ENCODE assay signal across 28 mouse cellular contexts in the genomic region with DNA sequence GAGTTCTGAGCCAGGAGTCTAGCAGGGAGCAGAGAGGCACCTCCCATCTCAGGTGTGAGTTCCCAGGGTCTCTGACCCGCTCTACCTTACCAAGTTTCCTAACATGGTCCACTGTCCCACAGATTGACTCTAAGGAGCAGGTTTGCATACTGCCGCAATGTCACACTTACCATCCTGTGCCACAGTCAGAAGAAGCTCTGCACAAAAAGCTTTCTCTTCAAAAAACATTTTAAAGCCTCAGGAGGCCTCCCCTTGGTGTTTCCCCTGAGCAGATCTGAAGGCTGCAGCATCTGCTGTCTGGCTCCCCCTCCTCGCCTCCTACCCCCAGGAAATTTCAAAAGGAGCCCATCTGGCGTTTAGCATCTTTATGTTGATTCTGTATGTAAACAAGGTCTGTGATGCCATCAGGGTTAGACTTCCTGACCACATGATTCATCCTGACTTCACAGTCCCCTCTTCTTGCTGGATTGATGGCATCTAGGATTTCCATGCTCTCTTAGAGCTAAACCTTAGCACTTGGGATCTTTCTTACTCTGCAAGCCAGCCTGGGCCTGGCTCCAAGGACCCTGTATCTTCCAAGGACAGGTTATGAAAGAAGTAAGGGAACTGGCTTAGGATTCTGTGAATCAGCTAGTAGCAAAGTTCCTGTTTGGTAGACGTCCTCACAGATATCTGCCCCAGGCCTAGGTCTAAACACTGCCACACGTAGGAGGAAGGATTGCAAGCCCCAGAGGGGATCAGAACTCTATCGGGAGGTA. TPM values are rescaled to one million over a fixed set of nuclear protein-coding genes. Genes with fewer than 3 reads are reported as not detected.
DNase-seq lines count a peak whose midpoint lies in the region.
"Had no signal": no experiment of that assay in that cellular context is flagged by ENCODE, and none has a peak within 500 bp of the region (broad histone marks: within the 10 kb centered on the region; RNA-seq: fewer than 3 reads in every experiment).

No protein-coding gene starts in this region.

- H3K9me3 ChIP-seq in heart, embryonic 10.5 days = no peaks in the 10 kb centered on the region
- H3K9me3 ChIP-seq: embryonic facial prominence, embryonic 15.5 days; limb, embryonic 12.5 days; liver, embryonic 12.5 days had no signal

- DNase-seq in heart, adult 11 months = peak; percentile 69
- DNase-seq in heart, embryonic 10.5 days (ENCODE audit: low spot score) = no peak
- peak; percentile 11 for DNase-seq in ovary, postnatal 36 days (ENCODE audit: low spot score)
- no peak for DNase-seq in ovary, postnatal 14 days (ENCODE audit: low spot score)
- peak; percentile 26 for DNase-seq in adrenal gland, postnatal 10 days
- no peak for DNase-seq in urinary bladder, postnatal 36 days (ENCODE audit: low spot score in 2 of 2)
- no peak for DNase-seq in cerebellum, adult 11 months
- DNase-seq: cerebellum, adult 18-20 months; cerebellum, postnatal 25 days; embryo, embryonic 11 days; gastrocnemius, postnatal 14 days; kidney, adult 8-10 months; kidney, postnatal 14 days; lung, adult 2 months; lung, postnatal 4 days; thymus, adult 18-20 months; thymus, postnatal 4 days had no signal

- WGBS in heart, embryonic 10.5 days = 67% methylated on average over 7 of the region's 7 CpGs

- H3K4me3 ChIP-seq in heart, embryonic 10.5 days = no peak overlapping the region
- H3K4me3 ChIP-seq: embryonic facial prominence, embryonic 15.5 days; limb, embryonic 12.5 days; liver, embryonic 12.5 days had no signal

- peaks cover 15% of the 10 kb centered on the region for H3K4me1 ChIP-seq in heart, embryonic 10.5 days
- H3K4me1 ChIP-seq: liver, embryonic 12.5 days had no signal

- no peaks in the 10 kb centered on the region for H3K27me3 ChIP-seq in heart, embryonic 10.5 days (ENCODE audit: insufficient read depth, poor library complexity, severe bottlenecking)
- H3K27me3 ChIP-seq: embryonic facial prominence, embryonic 15.5 days; limb, embryonic 12.5 days; liver, embryonic 12.5 days; Patski had no signal

- H3K36me3 ChIP-seq in heart, embryonic 10.5 days = no peaks in the 10 kb centered on the region
- H3K36me3 ChIP-seq: embryonic facial prominence, embryonic 15.5 days; limb, embryonic 12.5 days; liver, embryonic 12.5 days had no signal

- no peak overlapping the region for H3K27ac ChIP-seq in heart, embryonic 10.5 days
- H3K27ac ChIP-seq: embryonic facial prominence, embryonic 15.5 days; limb, embryonic 12.5 days; liver, embryonic 12.5 days had no signal

RNA-seq across cellular contexts. Expression of a gene that starts 31.9 kb away (rescaled TPM):
- 11.2 and 11.7 TPM in 2 replicates for polyA plus RNA-seq in heart, embryonic 10.5 days (2016; fragmentation: Nextera tagmentation; extraction: Ambion mirVana)
- total RNA-seq in adrenal gland, postnatal 10 days (2021) = 10 to 100 TPM; 10.8 to 17.8 TPM
- total RNA-seq: hematopoietic stem cell, adult 5-6 weeks had no signal

RNA-seq across cellular contexts. Expression of a gene that starts 49.5 kb away (rescaled TPM):
- polyA plus RNA-seq in heart, embryonic 10.5 days (2016; fragmentation: Nextera tagmentation; extraction: Ambion mirVana) = not detected in 2 replicates
- total RNA-seq in adrenal gland, postnatal 10 days (2021) = not detected
- total RNA-seq: gastrocnemius, postnatal 14 days; heart, adult 8-10 months; hematopoietic stem cell, adult 5-6 weeks; layer of hippocampus, postnatal 10 days had no signal
- polyA plus RNA-seq: heart, embryonic 16.5 days; inflammation-experienced regulatory T-cells, adult 6 months; limb, embryonic 12.5 days; liver, embryonic 12.5 days; lung, adult 2 months; midbrain, embryonic 11.5 days; Patski; stomach, embryonic 14.5 days had no signal

Comparison
In these comparisons a context has a peak if more than half of its experiments do, and no peak if none do; other contexts are left out.
1. DNase-seq: peak in heart, adult 11 months (single experiment), ovary, postnatal 36 days (single experiment) and adrenal gland, postnatal 10 days (single experiment); none in heart, embryonic 10.5 days (single experiment), ovary, postnatal 14 days (single experiment), urinary bladder, postnatal 36 days (0 of 2) and cerebellum, adult 11 months (single experiment).